Mouse (Mus musculus): ENCODE data around the gene Nudt8. TPM values are rescaled to one million over a fixed set of nuclear protein-coding genes. Genes with fewer than 3 reads are reported as not detected.

Nudt8 gene
- polyA plus RNA-seq, 1 experiment from 2014 or later = 14.0 TPM

DNA sequence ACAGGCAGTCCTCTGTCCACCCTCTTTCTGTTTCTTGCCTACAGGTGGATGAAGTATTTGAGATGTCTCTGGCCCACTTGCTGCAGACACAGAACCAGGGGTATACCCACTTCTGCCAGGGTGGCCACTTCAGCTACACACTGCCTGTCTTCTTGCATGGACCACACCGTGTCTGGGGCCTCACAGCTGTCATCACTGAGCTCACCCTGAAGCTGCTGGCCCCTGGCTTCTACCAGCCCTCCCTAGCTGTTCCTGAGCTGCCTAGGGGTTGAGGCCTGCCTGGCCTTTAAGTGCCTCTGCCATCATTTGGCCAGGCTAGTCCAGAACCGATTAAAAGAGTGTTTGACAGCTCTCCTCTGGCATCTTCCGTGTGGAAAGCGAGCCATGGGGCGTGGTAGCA, 1.4 kb downstream of the Nudt8 start:
- peak overlapping the region; percentile 93; the same call in 1 of the 2 replicates for H3K4me2 ChIP-seq
- no peak for ATAC-seq (ENCODE audit: low FRiP score)
- 89% methylated on average over 5 of the region's 5 CpGs for WGBS
- H3K9ac ChIP-seq (ENCODE audit: low read length) = no peak overlapping the region; the same call in 1 of the 2 replicates
- peaks cover 13% of the 10 kb centered on the region for H3K4me1 ChIP-seq (ENCODE audit: control insufficient read depth, insufficient read depth, low read length)
- H3K27me3 ChIP-seq (ENCODE audit: control insufficient read depth, insufficient read depth, low read length) = peaks cover 3% of the 10 kb centered on the region; the same call in 1 of the 2 replicates
- no peak overlapping the region for H3K27ac ChIP-seq (ENCODE audit: low read depth, low read length)
- peaks cover 4% of the 10 kb centered on the region; the same call in 1 of the 2 replicates for H3K36me3 ChIP-seq (ENCODE audit: control insufficient read depth, insufficient read depth, low read length)
- no peak for DNase-seq (ENCODE audit: low spot score, missing footprints)
- no peak overlapping the region for H3K4me3 ChIP-seq (ENCODE audit: low read depth, low read length)
- no peaks in the 10 kb centered on the region for H3K9me3 ChIP-seq (ENCODE audit: control insufficient read depth, low read length)

DNA sequence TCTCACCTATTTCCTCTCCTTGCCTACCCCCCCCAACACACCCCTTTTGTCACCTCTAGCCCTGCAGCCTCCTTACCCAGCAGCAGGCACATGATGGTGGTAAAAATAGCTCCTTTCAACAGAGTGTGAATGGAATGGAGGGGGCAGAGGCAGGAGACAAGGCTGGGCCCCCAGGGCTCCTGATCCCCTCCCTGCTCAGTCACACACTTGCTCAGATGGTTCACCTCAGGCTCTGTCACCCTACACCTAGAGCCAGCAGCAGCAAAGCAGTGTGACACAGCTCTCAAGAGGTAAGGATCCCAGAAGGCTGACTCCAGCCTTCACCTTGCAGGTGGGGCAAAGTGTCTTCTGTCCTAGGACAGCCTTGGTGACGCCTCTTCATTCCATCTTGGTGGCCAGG, 2.7 kb downstream of the Nudt8 start, which contains the start of gene Doc2g:
Doc2g (plus strand) TSS at position 202 of the 400 bp plus-strand sequence.
- 87% methylated on average over 1 of the region's 1 CpGs for WGBS

DNA sequence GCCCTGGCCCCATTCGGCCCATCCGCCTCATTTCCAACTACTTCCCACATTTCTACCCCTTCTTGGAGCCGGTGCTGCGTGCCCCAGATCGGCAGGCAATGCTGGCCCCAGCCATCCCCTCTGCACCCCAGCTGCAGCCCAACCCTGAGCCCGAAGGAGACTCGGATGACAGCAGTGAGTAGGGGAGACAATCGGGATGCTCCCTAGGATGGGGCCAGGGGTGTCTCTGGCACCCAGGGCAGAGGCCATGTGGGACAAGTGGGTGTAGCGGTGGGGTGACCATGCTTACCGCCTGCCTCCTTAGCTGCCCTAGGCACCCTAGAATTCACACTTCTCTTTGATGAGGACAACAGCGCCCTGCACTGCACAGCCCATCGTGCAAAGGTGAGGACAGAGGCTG, 3.3 kb downstream of the Nudt8 start:
- DNase-seq (ENCODE audit: low spot score, missing footprints) = no peak
- no peak overlapping the region for H3K4me2 ChIP-seq
- no peak overlapping the region for H3K4me3 ChIP-seq (ENCODE audit: low read depth, low read length)
- peaks cover 13% of the 10 kb centered on the region for H3K4me1 ChIP-seq (ENCODE audit: control insufficient read depth, insufficient read depth, low read length)
- 80% methylated on average over 12 of the region's 12 CpGs for WGBS
- peaks cover 10% of the 10 kb centered on the region for H3K36me3 ChIP-seq (ENCODE audit: control insufficient read depth, insufficient read depth, low read length)
- no peak for ATAC-seq (ENCODE audit: low FRiP score)
- H3K27me3 ChIP-seq (ENCODE audit: control insufficient read depth, insufficient read depth, low read length) = peaks cover 3% of the 10 kb centered on the region; the same call in 1 of the 2 replicates
- H3K27ac ChIP-seq (ENCODE audit: low read depth, low read length) = no peak overlapping the region
- H3K9me3 ChIP-seq (ENCODE audit: control insufficient read depth, low read length) = no peaks in the 10 kb centered on the region
- H3K9ac ChIP-seq (ENCODE audit: low read length) = no peak overlapping the region

More for the DNA sequence above, 2.7 kb downstream of the Nudt8 start, which contains the start of gene Doc2g:
- no peak within 1 kb of the TSS for H3K27ac ChIP-seq (ENCODE audit: low read depth, low read length)
- DNase-seq (ENCODE audit: low spot score, missing footprints) (no peak), ATAC-seq (ENCODE audit: low FRiP score) (no peak)
- no peak within 1 kb of the TSS for H3K9ac ChIP-seq (ENCODE audit: low read length)
- H3K4me3 ChIP-seq (ENCODE audit: low read depth, low read length) = no peak within 1 kb of the TSS
- H3K9me3 ChIP-seq (ENCODE audit: control insufficient read depth, low read length) = no peaks in the 10 kb centered on the region
- peaks cover 3% of the 10 kb centered on the region; the same call in 1 of the 2 replicates for H3K27me3 ChIP-seq (ENCODE audit: control insufficient read depth, insufficient read depth, low read length)
- no peak within 1 kb of the TSS for H3K4me2 ChIP-seq
- peaks cover 13% of the 10 kb centered on the region for H3K4me1 ChIP-seq (ENCODE audit: control insufficient read depth, insufficient read depth, low read length)
- H3K36me3 ChIP-seq (ENCODE audit: control insufficient read depth, insufficient read depth, low read length) = peaks cover 9% of the 10 kb centered on the region; the same call in 1 of the 2 replicates

DNA sequence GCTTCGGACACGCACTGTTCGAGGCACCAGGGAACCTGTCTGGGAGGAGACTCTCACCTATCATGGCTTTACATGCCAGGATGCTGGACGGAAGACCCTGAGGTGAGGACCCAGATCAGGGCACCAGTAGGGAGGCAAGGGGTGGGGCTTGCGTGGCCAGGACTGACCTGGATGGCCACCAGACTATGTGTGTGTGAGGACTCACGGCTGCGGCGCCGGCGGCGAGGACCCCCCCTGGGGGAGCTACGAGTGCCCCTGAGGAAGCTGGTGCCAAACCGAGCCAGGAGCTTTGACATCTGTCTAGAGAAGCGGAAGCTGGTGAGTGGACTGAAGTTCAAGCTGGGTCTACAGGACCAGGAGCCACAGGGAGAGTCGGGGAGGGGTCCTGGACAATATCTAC, 4.0 kb downstream of the Nudt8 start:
- Histone ChIP-seq H3K27me3 (ENCODE audit: control insufficient read depth, insufficient read depth, low read length) (peaks cover under 1% of the 10 kb centered on the region; the same call in 1 of the 2 replicates), H3K9me3 (ENCODE audit: control insufficient read depth, low read length) (no peaks in the 10 kb centered on the region), H3K9ac (ENCODE audit: low read length) (no peak overlapping the region), H3K4me1 (ENCODE audit: control insufficient read depth, insufficient read depth, low read length) (peaks cover 13% of the 10 kb centered on the region), H3K4me2 (no peak overlapping the region), H3K27ac (ENCODE audit: low read depth, low read length) (no peak overlapping the region), H3K4me3 (ENCODE audit: low read depth, low read length) (no peak overlapping the region), H3K36me3 (ENCODE audit: control insufficient read depth, insufficient read depth, low read length) (peaks cover 16% of the 10 kb centered on the region)
- DNase-seq (ENCODE audit: low spot score, missing footprints) = no peak
- ATAC-seq (ENCODE audit: low FRiP score) = no peak
- WGBS = 84% methylated on average over 15 of the region's 15 CpGs

DNA sequence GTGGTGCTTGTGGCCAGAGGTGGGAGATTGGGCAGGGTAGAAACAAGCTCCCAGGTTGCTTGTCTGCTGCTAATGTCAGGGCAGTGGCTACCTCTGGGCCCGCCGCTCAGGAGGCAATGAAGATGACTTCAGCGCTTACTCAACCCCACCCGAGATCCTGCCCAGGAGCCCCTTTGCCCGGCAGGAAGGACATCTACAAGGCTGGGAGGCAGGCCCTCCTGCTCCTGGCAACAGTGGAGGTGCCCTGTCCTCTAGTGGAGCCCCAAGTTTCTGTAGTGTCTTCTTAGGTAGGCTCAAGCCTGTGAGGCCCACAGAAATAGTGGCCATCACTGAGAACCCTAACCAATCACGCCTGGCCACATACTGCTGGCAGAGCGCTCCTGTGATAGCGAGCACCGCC, 4.7 kb downstream of the Nudt8 start:
- H3K9me3 ChIP-seq (ENCODE audit: control insufficient read depth, low read length) = no peaks in the 10 kb centered on the region
- DNase-seq (ENCODE audit: low spot score, missing footprints) (peak; percentile 59), ATAC-seq (ENCODE audit: low FRiP score) (no peak)
- 86% methylated on average over 9 of the region's 9 CpGs for WGBS
- H3K4me1 ChIP-seq (ENCODE audit: control insufficient read depth, insufficient read depth, low read length) = peaks cover 11% of the 10 kb centered on the region
- no peak overlapping the region for H3K27ac ChIP-seq (ENCODE audit: low read depth, low read length)
- H3K9ac ChIP-seq (ENCODE audit: low read length) = no peak overlapping the region
- H3K4me2 ChIP-seq = no peak overlapping the region
- no peak overlapping the region for H3K4me3 ChIP-seq (ENCODE audit: low read depth, low read length)
- peaks cover 16% of the 10 kb centered on the region for H3K36me3 ChIP-seq (ENCODE audit: control insufficient read depth, insufficient read depth, low read length)
- H3K27me3 ChIP-seq (ENCODE audit: control insufficient read depth, insufficient read depth, low read length) = no peaks in the 10 kb centered on the region

DNA sequence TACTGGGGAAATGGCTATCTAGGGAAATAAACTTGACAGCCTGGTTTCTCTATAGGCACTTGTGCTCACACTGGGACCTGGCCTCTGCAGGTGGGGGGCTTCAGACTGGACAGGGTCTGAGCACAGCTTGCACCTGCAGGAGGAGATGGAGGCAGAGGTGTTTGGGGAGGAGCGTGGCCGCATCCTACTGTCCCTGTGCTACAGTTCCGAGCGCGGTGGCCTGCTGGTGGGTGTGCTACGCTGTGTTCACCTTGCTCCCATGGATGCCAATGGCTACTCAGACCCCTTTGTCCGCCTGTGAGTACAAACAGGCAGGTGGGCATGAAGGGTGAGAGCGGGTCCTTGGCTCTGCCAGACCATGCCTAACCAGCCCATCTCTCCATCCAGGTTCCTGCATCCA, 5.6 kb downstream of the Nudt8 start:
- no peak for DNase-seq (ENCODE audit: low spot score, missing footprints)
- peaks cover 17% of the 10 kb centered on the region for H3K36me3 ChIP-seq (ENCODE audit: control insufficient read depth, insufficient read depth, low read length)
- no peak for ATAC-seq (ENCODE audit: low FRiP score)
- H3K4me2 ChIP-seq = no peak overlapping the region
- 92% methylated on average over 8 of the region's 8 CpGs for WGBS
- no peaks in the 10 kb centered on the region for H3K9me3 ChIP-seq (ENCODE audit: control insufficient read depth, low read length)
- H3K9ac ChIP-seq (ENCODE audit: low read length) = no peak overlapping the region
- no peak overlapping the region for H3K4me3 ChIP-seq (ENCODE audit: low read depth, low read length)
- no peaks in the 10 kb centered on the region for H3K27me3 ChIP-seq (ENCODE audit: control insufficient read depth, insufficient read depth, low read length)
- H3K4me1 ChIP-seq (ENCODE audit: control insufficient read depth, insufficient read depth, low read length) = peaks cover 8% of the 10 kb centered on the region
- no peak overlapping the region for H3K27ac ChIP-seq (ENCODE audit: low read depth, low read length)

DNA sequence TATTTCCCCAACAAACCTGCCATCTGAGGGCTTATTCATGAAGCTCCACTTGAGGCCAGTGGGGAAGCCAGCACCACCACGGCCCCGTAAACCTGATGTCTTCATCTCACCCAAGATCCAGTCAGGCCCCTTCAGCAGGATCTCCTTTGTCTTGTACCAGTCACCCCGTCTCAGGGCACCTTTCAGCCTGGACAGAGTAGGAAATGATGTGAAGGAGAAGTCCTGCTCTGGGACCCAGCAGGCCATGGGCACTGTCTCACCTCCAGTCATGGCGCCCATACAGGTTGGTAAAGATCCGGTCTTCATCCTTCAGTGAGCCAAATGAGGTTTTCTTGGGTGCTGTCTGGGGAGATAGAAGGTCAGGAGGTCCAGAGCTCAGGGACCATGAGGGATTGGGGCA, 10.7 kb downstream of the Nudt8 start:
- DNase-seq (ENCODE audit: low spot score, missing footprints) (peak; percentile 64), ATAC-seq (ENCODE audit: low FRiP score) (no peak)
- Histone ChIP-seq H3K27me3 (ENCODE audit: control insufficient read depth, insufficient read depth, low read length) (no peaks in the 10 kb centered on the region), H3K4me1 (ENCODE audit: control insufficient read depth, insufficient read depth, low read length) (peaks cover 8% of the 10 kb centered on the region; the same call in 1 of the 2 replicates), H3K36me3 (ENCODE audit: control insufficient read depth, insufficient read depth, low read length) (peaks cover 17% of the 10 kb centered on the region), H3K9ac (ENCODE audit: low read length) (no peak overlapping the region), H3K4me3 (ENCODE audit: low read depth, low read length) (no peak overlapping the region), H3K9me3 (ENCODE audit: control insufficient read depth, low read length) (no peaks in the 10 kb centered on the region), H3K27ac (ENCODE audit: low read depth, low read length) (no peak overlapping the region), H3K4me2 (no peak overlapping the region)
- 93% methylated on average over 5 of the region's 5 CpGs for WGBS

DNA sequence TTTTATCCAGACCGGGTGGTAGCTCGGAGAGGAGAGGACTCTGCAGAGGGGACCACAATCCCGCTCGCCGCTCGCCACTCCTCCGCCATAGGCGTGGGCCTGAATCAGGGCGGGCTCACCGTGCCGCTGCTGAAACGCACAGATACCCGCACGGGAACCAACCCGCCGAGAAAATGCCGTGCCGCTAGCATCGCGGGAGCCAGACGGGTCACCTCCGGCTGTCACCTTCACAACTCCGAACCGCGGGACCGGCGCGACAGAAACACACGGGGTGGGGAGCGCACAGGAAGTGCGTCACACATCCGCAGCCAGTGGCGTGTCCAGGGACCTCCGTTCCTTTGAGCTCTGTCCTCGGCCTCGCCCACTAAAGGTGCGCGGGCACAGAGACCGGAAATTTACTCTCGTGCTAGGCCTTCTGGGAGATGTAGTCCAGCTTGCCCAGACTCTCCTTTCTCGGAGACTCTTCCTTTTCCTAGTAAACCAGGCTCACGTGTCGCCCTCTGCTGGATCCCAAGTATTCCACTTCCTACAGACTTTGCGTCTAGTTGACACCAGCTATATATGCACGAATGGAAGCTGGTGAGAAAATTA, 12.1 kb downstream of the Nudt8 start, which contains the start of gene Ndufv1:
Ndufv1 (minus strand) TSS at position 375 of the 591 bp plus-strand sequence.
- Histone ChIP-seq H3K36me3 (ENCODE audit: control insufficient read depth, insufficient read depth, low read length) (peaks cover 13% of the 10 kb centered on the region), H3K4me3 (ENCODE audit: low read depth, low read length) (peak within 1 kb of the TSS; percentile 47), H3K9me3 (ENCODE audit: control insufficient read depth, low read length) (no peaks in the 10 kb centered on the region), H3K27ac (ENCODE audit: low read depth, low read length) (no peak within 1 kb of the TSS), H3K27me3 (ENCODE audit: control insufficient read depth, insufficient read depth, low read length) (no peaks in the 10 kb centered on the region), H3K9ac (ENCODE audit: low read length) (peak within 1 kb of the TSS; percentile 52; the same call in 1 of the 2 replicates), H3K4me2 (peak within 1 kb of the TSS; percentile 60), H3K4me1 (ENCODE audit: control insufficient read depth, insufficient read depth, low read length) (peaks cover 8% of the 10 kb centered on the region; the same call in 1 of the 2 replicates)
- DNase-seq (ENCODE audit: low spot score, missing footprints) (peak; percentile 99), ATAC-seq (ENCODE audit: low FRiP score) (peak; percentile 100)
- 1% methylated on average over 45 of the region's 45 CpGs for WGBS

DNA sequence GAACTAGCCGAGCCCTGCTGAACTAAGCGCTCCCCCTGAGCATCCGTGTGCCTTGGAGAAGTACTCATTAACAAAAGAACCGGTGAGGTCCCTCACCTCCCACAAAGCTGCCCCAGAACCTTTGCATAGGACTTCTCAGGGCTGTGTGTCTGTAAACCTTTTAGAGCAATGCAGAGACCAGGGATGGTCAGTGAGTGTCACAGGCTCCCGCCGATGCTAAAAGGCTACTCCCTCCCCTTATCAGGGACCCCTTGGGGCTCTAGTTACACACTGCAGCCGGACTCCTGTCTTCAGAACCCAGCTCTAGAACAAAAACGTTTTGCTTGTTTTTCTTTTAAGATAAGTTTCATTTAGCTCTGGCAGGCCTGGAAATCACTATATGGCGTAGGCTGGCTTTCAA, 12.7 kb downstream of the Nudt8 start:
- Histone ChIP-seq H3K36me3 (ENCODE audit: control insufficient read depth, insufficient read depth, low read length) (peaks cover 10% of the 10 kb centered on the region), H3K27me3 (ENCODE audit: control insufficient read depth, insufficient read depth, low read length) (no peaks in the 10 kb centered on the region), H3K27ac (ENCODE audit: low read depth, low read length) (no peak overlapping the region), H3K4me2 (peak overlapping the region; percentile 43), H3K4me1 (ENCODE audit: control insufficient read depth, insufficient read depth, low read length) (peaks cover 8% of the 10 kb centered on the region; the same call in 1 of the 2 replicates), H3K9ac (ENCODE audit: low read length) (peak overlapping the region; percentile 52; the same call in 1 of the 2 replicates), H3K9me3 (ENCODE audit: control insufficient read depth, low read length) (no peaks in the 10 kb centered on the region), H3K4me3 (ENCODE audit: low read depth, low read length) (peak overlapping the region; percentile 47)
- DNase-seq (ENCODE audit: low spot score, missing footprints) = no peak
- no peak for ATAC-seq (ENCODE audit: low FRiP score)
- WGBS = 22% methylated on average over 9 of the region's 9 CpGs

Data from midbrain, embryonic 11.5 days (tissue).